Mouse (Mus musculus) brown adipose tissue, adult 24 weeks (tissue): ENCODE measurements around the gene Fstl1. TPM values are rescaled to one million over a fixed set of nuclear protein-coding genes. Genes with fewer than 3 reads are reported as not detected.

Experiments
- H3K27ac ChIP-seq: fragments of 200-500 bp; replicated peaks from 2 replicates; pipeline ENCODE4 v1.5.1; 2012; ENCODE audit warnings: low read depth, mild to moderate bottlenecking, low read length
- H3K4me1 ChIP-seq: fragments of 200-500 bp; 2 replicates; pipeline ENCODE4 v1.6.1; 2012; ENCODE audit warnings: low read length, mixed read lengths; ENCODE audit not compliant: control insufficient read depth, insufficient read depth, insufficient read length
- H3K4me3 ChIP-seq: fragments of 200-500 bp; 2 replicates; pipeline ENCODE4 v1.5.1; 2012; ENCODE audit warnings: low read depth, mild to moderate bottlenecking, low read length, moderate library complexity; ENCODE audit not compliant: insufficient read depth
- polyA plus RNA-seq: library from polyadenylated mRNA; stranded (reverse); fragments of >200 nt; gene quantifications from 2 replicates; pipeline ENCODE4 v1.2.4, GENCODE M21; 2012; ENCODE audit not compliant: missing spikeins, insufficient read depth, insufficient read length

Gene Fstl1
- polyA plus RNA-seq, 1 experiment = 46.9 TPM

- Histone ChIP-seq H3K4me1 (no peaks in the 10 kb centered on the region), H3K27ac (no peak overlapping the region), H3K4me3 (no peak overlapping the region)
These were observed 24.4 kb downstream of the Fstl1 start for GRCm38 (mm10) chr16:37801097-37801496.

- Histone ChIP-seq H3K27ac (no peak overlapping the region), H3K4me1 (no peaks in the 10 kb centered on the region), H3K4me3 (no peak overlapping the region)
These were observed 26.1 kb downstream of the Fstl1 start for GRCm38 (mm10) chr16:37802686-37803295.

GRCm38 (mm10) chr16:37803387-37803950 lies 26.8 kb downstream of the Fstl1 start:
- Histone ChIP-seq H3K27ac (no peak overlapping the region), H3K4me3 (no peak overlapping the region), H3K4me1 (peaks cover 3% of the 10 kb centered on the region; the same call in 1 of the 2 replicates)

GRCm38 (mm10) chr16:37805746-37806495 lies 29.2 kb downstream of the Fstl1 start:
- H3K27ac ChIP-seq = no peak overlapping the region
- H3K4me3 ChIP-seq = no peak overlapping the region
- peaks cover 11% of the 10 kb centered on the region; the same call in 1 of the 2 replicates for H3K4me1 ChIP-seq

- H3K4me1 ChIP-seq = peaks cover 17% of the 10 kb centered on the region; the same call in 1 of the 2 replicates
- H3K4me3 ChIP-seq = no peak overlapping the region
- no peak overlapping the region for H3K27ac ChIP-seq
These were observed 30.6 kb downstream of the Fstl1 start for GRCm38 (mm10) chr16:37807269-37807668.

GRCm38 (mm10) chr16:37808866-37809622 lies 32.4 kb downstream of the Fstl1 start:
- no peak overlapping the region for H3K4me3 ChIP-seq
- H3K4me1 ChIP-seq = peaks cover 24% of the 10 kb centered on the region
- H3K27ac ChIP-seq = 0 out of 2 replicates have a peak overlapping the region, but pooled peaks have one; percentile 8

GRCm38 (mm10) chr16:37809623-37809992 lies 32.9 kb downstream of the Fstl1 start:
- Histone ChIP-seq H3K4me1 (peaks cover 24% of the 10 kb centered on the region), H3K27ac (0 out of 2 replicates have a peak overlapping the region, but pooled peaks have one; percentile 8), H3K4me3 (no peak overlapping the region)

GRCm38 (mm10) chr16:37811874-37812273 lies 35.2 kb downstream of the Fstl1 start:
- no peak overlapping the region for H3K4me3 ChIP-seq
- no peak overlapping the region for H3K27ac ChIP-seq
- H3K4me1 ChIP-seq = peaks cover 30% of the 10 kb centered on the region

GRCm38 (mm10) chr16:37812474-37812886 lies 35.8 kb downstream of the Fstl1 start:
- Histone ChIP-seq H3K4me3 (no peak overlapping the region), H3K4me1 (peaks cover 30% of the 10 kb centered on the region), H3K27ac (peak overlapping the region; percentile 20; the same call in 1 of the 2 replicates)

GRCm38 (mm10) chr16:37813691-37814382 lies 37.2 kb downstream of the Fstl1 start:
- Histone ChIP-seq H3K4me1 (peaks cover 32% of the 10 kb centered on the region), H3K4me3 (no peak overlapping the region), H3K27ac (peak overlapping the region; percentile 56)

GRCm38 (mm10) chr16:37814383-37814971 lies 37.8 kb downstream of the Fstl1 start:
- H3K4me3 ChIP-seq = no peak overlapping the region
- H3K4me1 ChIP-seq = peaks cover 28% of the 10 kb centered on the region
- H3K27ac ChIP-seq = peak overlapping the region; percentile 76

- Histone ChIP-seq H3K4me3 (no peak overlapping the region), H3K4me1 (peaks cover 25% of the 10 kb centered on the region), H3K27ac (peak overlapping the region; percentile 97)
These were observed 41.3 kb downstream of the Fstl1 start for GRCm38 (mm10) chr16:37817986-37818385.

GRCm38 (mm10) chr16:37823949-37824348 lies 47.3 kb downstream of the Fstl1 start:
- H3K27ac ChIP-seq = no peak overlapping the region
- peaks cover 8% of the 10 kb centered on the region; the same call in 1 of the 2 replicates for H3K4me1 ChIP-seq
- H3K4me3 ChIP-seq = no peak overlapping the region

- Histone ChIP-seq H3K4me1 (peaks cover 7% of the 10 kb centered on the region; the same call in 1 of the 2 replicates), H3K4me3 (no peak overlapping the region), H3K27ac (no peak overlapping the region)
These were observed 48.3 kb downstream of the Fstl1 start for GRCm38 (mm10) chr16:37824778-37825505.
